Mouse (Mus musculus) testis, postnatal 14 days (tissue): ENCODE data around the gene Lmo1.
"Not testable (repeated sequence)": the region's sequence is repeated elsewhere in the genome, so short reads cannot be mapped to it uniquely, and the experiment has no call there.

Source experiments
- DNase-seq: peaks from one replicate; pipeline ENCODE4 v3.0.0; 2021; ENCODE audit warnings: low spot score

The Lmo1 gene

DNA sequence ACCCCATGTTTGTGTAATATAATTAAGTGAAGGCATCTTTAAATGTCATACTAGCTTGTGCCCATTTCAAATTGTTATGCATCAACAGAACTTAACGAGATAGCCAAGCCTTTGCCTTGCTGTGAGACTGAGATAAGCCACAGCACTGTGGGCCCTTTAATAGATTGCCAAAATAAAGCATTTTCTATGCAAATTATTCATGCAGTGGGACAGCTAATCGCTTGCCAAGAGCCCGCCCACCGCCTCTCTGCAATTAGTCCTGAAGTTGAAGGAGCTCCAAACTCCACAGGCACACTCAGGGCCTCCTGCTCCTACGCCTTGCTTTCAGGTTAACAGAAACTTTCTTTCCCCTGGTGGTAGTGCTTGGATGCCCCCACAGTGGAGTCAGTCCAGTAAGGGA is 64.0 kb downstream of the Lmo1 start:
- DNase-seq: no peak

DNA sequence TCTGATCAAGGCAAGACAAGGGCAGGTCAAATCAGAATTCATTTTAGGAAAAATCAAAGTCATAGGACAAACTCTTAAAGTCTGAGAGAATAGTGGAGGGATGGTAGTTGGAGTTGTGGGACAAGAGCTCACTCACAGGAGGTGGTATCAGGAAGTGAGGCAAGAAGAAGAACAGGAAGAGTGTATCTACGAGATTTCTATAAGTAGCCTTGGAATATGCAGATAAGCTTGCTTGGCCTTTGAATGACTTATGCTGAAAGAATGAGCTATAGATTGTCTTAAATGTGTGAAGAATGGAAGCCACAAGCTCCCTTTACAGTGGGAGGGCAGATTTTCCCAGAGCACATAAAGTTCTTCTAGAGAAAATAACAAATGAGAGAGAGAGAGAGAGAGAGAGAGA is 70.1 kb downstream of the Lmo1 start:
- DNase-seq: no peak

DNA sequence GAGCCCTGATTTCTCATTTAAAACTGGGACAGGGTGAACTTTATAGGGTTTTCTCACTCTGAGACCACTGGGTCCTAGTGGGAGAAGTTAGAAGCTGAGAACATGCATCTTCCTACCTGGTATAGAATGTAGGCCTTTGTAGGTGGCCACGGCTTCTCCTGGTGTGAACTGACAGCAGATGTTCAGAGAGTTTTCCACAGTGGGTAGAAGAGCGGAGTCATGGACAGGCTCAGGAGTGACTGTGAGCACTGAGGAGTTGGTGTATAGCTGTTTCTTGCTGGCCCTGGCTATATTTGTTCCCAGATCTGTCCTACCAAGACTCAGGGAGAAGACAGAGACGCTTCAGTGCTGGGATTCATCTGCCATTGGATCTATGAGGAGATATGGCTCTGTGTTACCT is 73.8 kb downstream of the Lmo1 start:
- DNase-seq: no peak

DNA sequence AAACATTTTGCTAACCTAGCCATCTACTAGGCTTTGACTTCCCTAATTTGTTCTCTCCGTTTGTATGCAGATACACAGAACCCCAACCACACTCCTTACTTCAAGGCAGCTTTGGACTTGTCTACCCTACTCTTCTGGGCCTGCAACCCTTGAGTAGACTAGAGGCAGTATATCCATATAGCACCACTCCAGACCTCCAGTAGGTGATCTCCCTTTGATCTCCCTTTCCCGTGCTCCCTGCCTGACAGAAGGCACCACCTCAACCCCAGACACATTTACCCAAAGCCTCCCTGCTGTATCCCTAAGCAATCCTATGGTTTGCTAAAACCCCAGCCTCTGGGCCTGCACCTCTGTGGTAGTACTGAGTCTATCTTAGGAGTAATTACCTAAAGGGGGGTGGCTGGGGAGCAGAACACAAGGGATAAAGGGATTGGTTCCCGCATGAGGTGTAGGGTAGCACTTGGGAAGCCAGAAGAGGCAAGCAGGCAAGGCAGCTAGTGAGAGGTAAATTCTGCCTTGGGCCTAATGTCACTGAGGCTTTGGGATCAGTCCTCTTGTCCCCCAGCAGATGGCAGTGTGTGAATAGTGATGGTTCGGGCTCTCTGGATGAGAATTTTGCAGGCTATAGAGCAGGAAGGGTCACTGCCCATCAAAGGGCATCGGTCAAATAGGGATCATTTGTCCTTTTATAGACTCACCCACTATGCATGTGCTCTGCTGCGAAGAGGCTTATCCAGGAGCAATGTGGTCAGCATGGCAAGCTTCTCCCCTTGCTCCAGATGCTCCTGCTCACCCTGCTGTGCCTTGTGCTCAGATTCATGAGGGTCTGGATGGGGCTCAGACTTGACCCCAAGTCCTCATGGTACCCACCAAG is 76.6 kb downstream of the Lmo1 start:
- DNase-seq: no peak

DNA sequence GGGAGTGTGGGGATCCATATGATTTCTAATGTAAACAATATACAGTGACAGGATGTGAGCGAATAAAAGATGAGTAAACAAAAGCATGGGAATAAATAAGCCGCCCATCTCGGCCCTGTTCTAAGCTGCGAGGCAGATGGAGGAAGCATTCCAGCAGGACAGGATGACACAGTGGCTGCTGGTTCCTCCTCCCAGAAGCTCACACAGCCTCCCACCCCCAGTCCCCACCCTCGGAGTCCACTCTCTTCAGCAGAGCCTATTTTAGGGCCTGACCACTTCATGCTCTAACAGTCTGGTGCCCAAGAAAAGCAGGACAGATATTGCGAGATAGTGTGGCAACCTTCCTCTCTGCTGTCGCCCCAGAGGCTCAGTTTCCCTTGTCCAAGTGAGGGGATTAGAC is 77.8 kb downstream of the Lmo1 start:
- no peak for DNase-seq

DNA sequence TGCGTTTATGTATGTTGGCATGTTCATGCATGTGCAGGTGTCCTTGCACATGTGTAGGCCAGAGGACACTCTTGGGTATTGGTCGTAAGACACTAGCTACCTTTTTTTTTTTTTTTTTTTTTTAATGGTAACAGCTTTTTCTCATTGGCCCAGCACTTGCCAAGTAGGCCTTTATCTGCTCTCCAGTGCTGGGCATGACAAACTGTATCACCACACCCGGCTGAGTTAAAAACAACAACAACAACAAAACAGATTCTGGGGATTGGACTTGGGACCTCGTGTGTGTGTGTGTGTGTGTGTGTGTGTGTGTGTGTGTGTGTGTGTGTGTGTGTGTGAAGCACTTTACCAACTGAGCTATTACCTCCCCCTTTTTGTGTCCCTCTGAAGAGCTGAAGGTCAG is 78.4 kb downstream of the Lmo1 start:
- no peak for DNase-seq

DNA sequence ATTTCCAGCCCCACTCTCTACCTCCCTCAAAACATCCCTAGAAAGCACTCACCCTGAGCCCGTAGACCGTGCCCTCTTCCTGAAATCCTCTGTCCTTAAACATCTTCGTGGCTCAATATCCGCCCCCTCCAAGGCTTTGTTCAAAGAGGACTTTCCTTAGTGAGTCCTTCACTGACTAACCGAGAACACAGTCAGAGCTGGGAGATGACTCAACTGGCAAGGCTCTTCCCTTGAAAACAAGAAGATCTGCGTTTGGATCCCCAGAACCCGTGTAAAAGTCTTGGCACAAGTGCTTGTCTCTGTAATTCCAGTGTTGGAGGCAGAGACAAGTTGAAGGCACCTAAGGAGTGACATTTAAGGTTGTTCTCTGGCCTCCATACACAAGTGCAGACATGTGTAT is 80.7 kb downstream of the Lmo1 start:
- no peak for DNase-seq

DNA sequence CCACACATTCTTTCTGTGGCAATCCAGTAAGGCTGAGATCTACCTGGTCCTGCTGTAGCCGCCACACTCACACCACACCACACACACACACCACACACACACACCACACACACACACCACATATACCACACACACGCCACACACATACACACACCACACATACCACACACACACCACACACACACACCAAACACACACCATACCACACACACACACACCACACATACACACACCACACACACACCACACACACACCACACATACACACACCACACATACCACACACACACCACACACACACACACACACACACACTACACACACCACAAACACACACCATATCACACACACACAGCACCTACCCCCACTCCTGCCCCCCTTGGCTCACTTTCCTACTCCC is 83.7 kb downstream of the Lmo1 start:
- not testable (repeated sequence) for DNase-seq
